Mouse (Mus musculus) liver, postnatal 0 days (tissue): ENCODE results near the gene Nipal1. TPM values are rescaled to one million over a fixed set of nuclear protein-coding genes. Genes with fewer than 3 reads are reported as not detected.

Experiments
- ATAC-seq: fragments of 200-750 bp; cut with Nextera tagmentation; 2 replicates; pipeline ENCODE4 v1.8.0; 2017; ENCODE audit warnings: mild to moderate bottlenecking, moderate library complexity
- DNase-seq: peaks from one replicate; pipeline ENCODE4 v3.0.0-alpha.2; 2016
- H3K27ac ChIP-seq: fragments of 300-500 bp; sonication (generic); 2 replicates; pipeline ENCODE4 v1.5.1; 2014; ENCODE audit warnings: antibody characterized with exemption, moderate library complexity, mild to moderate bottlenecking, low read depth
- H3K27me3 ChIP-seq: fragments of 300-500 bp; sonication (generic); 2 replicates; pipeline ENCODE4 v1.6.1; 2014; ENCODE audit warnings: low read length, control low read depth, mixed read lengths; ENCODE audit not compliant: insufficient read depth
- H3K36me3 ChIP-seq: fragments of 300-500 bp; sonication (generic); replicated peaks from 2 replicates; pipeline ENCODE4 v1.6.1; 2014; ENCODE audit warnings: mild to moderate bottlenecking, control low read depth, low read length, moderate library complexity, mixed read lengths; ENCODE audit not compliant: insufficient read depth
- H3K4me1 ChIP-seq: fragments of 300-500 bp; sonication (generic); 2 replicates; pipeline ENCODE4 v1.6.1; 2014; ENCODE audit warnings: antibody characterized with exemption, mild to moderate bottlenecking, control low read depth; ENCODE audit not compliant: insufficient read depth
- H3K4me2 ChIP-seq: fragments of 300-500 bp; sonication (generic); 2 replicates; pipeline ENCODE4 v1.6.1; 2014; ENCODE audit warnings: low read depth, mild to moderate bottlenecking, low read length, moderate library complexity, mixed read lengths
- H3K4me3 ChIP-seq: fragments of 300-500 bp; sonication (generic); 2 replicates; pipeline ENCODE4 v1.5.1; 2014; ENCODE audit warnings: low read depth, low read length
- H3K9ac ChIP-seq: fragments of 300-500 bp; sonication (generic); replicated peaks from 2 replicates; pipeline ENCODE4 v1.6.1; 2014; ENCODE audit warnings: mild to moderate bottlenecking, moderate library complexity
- H3K9me3 ChIP-seq: fragments of 300-500 bp; sonication (generic); 2 replicates; pipeline ENCODE4 v1.6.1; 2016; ENCODE audit warnings: mild to moderate bottlenecking, control low read depth, low read length, mixed read lengths
- CTCF ChIP-seq: sonication (generic); IDR thresholded peaks from 2 replicates; pipeline ENCODE4 v1.5.1; 2016; ENCODE audit warnings: antibody characterized with exemption, low read depth
- EP300 ChIP-seq: IDR thresholded peaks from 2 replicates; pipeline ENCODE4 v1.6.1; 2016; ENCODE audit warnings: antibody characterized with exemption, low read depth, mild to moderate bottlenecking
- WGBS: fragments of 180-500 bp; shearing (Covaris S2); extraction: QIAGEN DNeasy Blood & Tissue Kit; methylation state at CpG from one replicate; pipeline ENCODE4 v1.1.7; 2014; ENCODE audit not compliant: insufficient replicate concordance; 5-methylcytosine and 5-hydroxymethylcytosine counted together
- polyA plus RNA-seq: library from polyadenylated mRNA; unstranded; fragments of >200 nt; fragmentation: Nextera tagmentation; extraction: Ambion mirVana; gene quantifications from 2 replicates; pipeline ENCODE4 v1.2.1, GENCODE M21; 2015

Nipal1 gene
- polyA plus RNA-seq, result 75.3 and 76.1 TPM in 2 replicates

DNA sequence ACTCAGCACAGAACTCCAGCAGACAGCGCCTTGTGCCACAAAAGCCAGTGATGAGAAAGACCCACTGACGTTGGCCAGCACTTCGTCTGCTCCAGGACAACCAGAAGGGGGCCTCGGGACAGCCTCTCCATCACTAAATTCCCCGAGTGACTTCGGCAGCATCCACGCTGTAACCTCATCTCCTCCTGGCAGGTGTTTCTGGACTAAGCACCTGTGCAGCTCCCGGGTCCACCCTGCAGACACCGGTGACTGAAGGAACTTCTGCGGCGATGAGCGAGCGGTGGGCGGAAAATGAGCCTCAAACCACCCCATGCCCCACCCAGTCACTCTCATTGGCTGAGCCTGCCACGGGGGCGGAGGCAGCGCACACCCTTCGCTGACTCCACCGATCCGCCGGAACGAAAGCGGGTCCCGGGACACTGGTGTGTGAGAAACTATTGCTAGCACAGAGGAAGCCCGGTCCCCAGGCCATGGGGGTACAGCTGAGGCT, at the start of gene Nipal1:
Gene Nipal1, plus strand, starts transcription at position 378 of the 490 bp plus-strand sequence.
- under 1% methylated on average over 22 of the region's 25 CpGs for WGBS
- no peaks in the 10 kb centered on the region for H3K36me3 ChIP-seq
- peaks cover 10% of the 10 kb centered on the region for H3K4me1 ChIP-seq
- H3K9ac ChIP-seq, result peak within 1 kb of the TSS; percentile 66
- H3K4me3 ChIP-seq, result peak within 1 kb of the TSS; percentile 61
- H3K27ac ChIP-seq, result peak within 1 kb of the TSS; percentile 90
- H3K27me3 ChIP-seq, result no peaks in the 10 kb centered on the region
- TF ChIP-seq CTCF (peak; percentile 17; the same call in 1 of the 2 replicates), EP300 (no peak)
- peak; percentile 86 for ATAC-seq
- H3K9me3 ChIP-seq, result no peaks in the 10 kb centered on the region
- DNase-seq, result peak; percentile 86
- peak within 1 kb of the TSS; percentile 86 for H3K4me2 ChIP-seq

DNA sequence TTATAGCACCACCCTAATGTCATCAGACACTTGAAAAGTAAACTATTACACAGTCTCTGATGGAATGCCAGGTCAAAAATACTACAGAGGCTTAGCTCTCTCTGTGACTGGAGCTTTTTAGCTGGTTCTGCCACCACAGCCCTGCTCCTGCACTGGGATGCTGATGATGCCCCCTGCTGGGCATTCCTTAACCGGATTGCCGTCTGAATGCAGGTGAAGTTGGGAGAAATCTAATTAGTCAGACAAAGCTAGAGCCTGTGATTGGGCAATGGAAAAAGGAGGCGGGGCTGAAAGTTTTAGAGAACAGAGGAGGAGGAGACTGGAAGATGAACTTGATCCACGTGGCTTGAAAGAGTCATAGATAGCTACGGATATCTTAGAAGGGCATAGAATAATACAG, 46.6 kb upstream of the Nipal1 start:
- Histone ChIP-seq H3K27ac (no peak overlapping the region), H3K9ac (no peak overlapping the region), H3K4me3 (no peak overlapping the region), H3K27me3 (no peaks in the 10 kb centered on the region), H3K4me2 (no peak overlapping the region), H3K4me1 (no peaks in the 10 kb centered on the region), H3K36me3 (no peaks in the 10 kb centered on the region), H3K9me3 (no peaks in the 10 kb centered on the region)
- WGBS, result 11% methylated on average over 5 of the region's 5 CpGs
- TF ChIP-seq EP300 (no peak), CTCF (peak; percentile 67)
- DNase-seq, result peak; percentile 75
- ATAC-seq, result peak; percentile 84

DNA sequence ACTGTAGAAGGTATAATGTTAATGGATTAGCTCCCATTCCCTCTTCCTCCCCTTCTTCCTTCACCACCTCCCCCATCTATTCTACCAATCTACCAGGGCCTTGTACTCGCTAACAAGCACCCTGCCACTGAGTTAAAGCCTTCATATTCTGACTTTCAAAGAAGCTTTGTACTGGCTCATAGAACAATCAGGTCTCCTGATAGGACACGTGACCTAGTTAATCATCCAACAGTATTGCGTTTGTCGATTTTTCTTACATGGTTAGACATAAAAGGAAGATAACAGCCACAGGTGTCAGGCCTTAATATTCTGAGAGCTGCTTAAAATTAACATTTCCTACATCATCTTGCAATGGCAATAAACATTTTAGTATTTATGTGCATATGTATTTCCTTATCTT, 44.5 kb upstream of the Nipal1 start:
- Histone ChIP-seq H3K4me1 (no peaks in the 10 kb centered on the region), H3K4me3 (no peak overlapping the region), H3K4me2 (no peak overlapping the region), H3K27me3 (no peaks in the 10 kb centered on the region), H3K9ac (no peak overlapping the region), H3K9me3 (no peaks in the 10 kb centered on the region), H3K27ac (no peak overlapping the region), H3K36me3 (no peaks in the 10 kb centered on the region)
- DNase-seq (no peak), ATAC-seq (no peak)
- TF ChIP-seq EP300 (no peak), CTCF (no peak)
- 86% methylated on average over 4 of the region's 4 CpGs for WGBS

DNA sequence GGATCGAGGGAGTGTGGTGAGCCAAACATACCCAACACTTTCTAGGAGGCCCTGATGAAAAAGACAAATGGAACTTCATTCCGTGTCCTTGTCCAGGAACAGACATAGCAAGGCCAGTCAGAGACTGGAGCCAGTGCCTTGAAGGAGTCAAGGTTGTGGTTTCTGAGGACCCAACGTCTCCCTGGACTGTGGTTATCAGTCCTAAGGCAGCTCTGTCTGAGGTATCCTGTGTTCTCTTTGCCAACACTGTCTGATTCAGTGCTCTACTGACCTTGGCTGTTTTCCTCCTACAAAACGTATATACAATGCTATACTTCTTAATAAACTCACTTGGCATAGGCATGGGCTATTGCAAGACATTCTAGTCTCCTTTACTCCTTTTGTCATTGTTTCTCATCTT, 30.2 kb upstream of the Nipal1 start:
- Histone ChIP-seq H3K9ac (no peak overlapping the region), H3K9me3 (no peaks in the 10 kb centered on the region), H3K27me3 (no peaks in the 10 kb centered on the region), H3K4me3 (no peak overlapping the region), H3K4me1 (no peaks in the 10 kb centered on the region), H3K27ac (no peak overlapping the region), H3K36me3 (no peaks in the 10 kb centered on the region), H3K4me2 (no peak overlapping the region)
- ATAC-seq (no peak), DNase-seq (no peak)
- WGBS, result 53% methylated on average over 4 of the region's 4 CpGs
- TF ChIP-seq EP300 (no peak), CTCF (no peak)

DNA sequence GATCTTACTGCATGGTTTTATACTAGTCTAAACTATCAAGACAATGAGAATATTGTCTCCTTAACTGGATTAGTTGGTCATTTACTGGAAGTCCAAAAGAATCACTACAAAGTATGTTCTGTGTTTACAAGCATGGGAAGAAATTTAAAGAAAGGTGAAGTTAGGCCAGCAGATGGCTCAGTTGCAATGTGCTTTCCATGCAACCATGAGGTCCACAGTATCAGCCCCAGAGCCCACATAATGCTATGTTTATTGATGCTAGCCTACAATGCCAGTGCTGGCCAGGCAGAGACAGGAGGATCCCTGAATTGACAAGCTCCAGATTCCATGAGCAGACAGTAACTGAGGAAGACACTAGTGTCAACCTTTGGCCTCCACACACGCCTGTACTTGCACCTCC, 26.6 kb upstream of the Nipal1 start:
- Histone ChIP-seq H3K27me3 (no peaks in the 10 kb centered on the region), H3K27ac (no peak overlapping the region), H3K4me3 (no peak overlapping the region), H3K4me1 (no peaks in the 10 kb centered on the region), H3K9me3 (no peaks in the 10 kb centered on the region), H3K36me3 (no peaks in the 10 kb centered on the region), H3K4me2 (no peak overlapping the region), H3K9ac (no peak overlapping the region)
- ATAC-seq (no peak), DNase-seq (no peak)
- WGBS, result 48% methylated on average over 1 of the region's 1 CpGs
- TF ChIP-seq EP300 (no peak), CTCF (0 out of 2 replicates have a peak, but pooled peaks have one; percentile 27)

DNA sequence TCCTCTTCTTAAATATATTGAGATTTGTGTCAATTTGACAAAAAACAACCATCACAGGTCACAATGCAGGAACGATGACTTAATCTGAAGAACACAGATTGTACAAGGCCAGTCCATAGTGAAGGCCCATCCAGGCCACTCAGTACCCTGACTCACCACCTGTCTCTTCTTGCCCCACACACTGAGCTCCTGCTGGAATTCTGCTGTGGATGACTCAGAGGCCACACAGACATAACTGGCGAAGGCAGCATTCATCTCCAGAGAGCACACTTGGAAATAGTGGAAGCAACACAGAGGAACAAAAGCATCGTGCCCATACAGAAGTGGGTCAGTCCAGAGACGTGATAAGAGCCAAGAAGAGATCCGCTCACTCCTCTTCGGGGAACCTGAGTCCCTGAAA, 17.6 kb upstream of the Nipal1 start:
- Histone ChIP-seq H3K4me1 (no peaks in the 10 kb centered on the region; the same call in 1 of the 2 replicates), H3K36me3 (no peaks in the 10 kb centered on the region), H3K9me3 (no peaks in the 10 kb centered on the region), H3K27me3 (no peaks in the 10 kb centered on the region), H3K4me3 (no peak overlapping the region), H3K4me2 (no peak overlapping the region), H3K27ac (no peak overlapping the region), H3K9ac (no peak overlapping the region)
- ATAC-seq (no peak), DNase-seq (no peak)
- TF ChIP-seq EP300 (no peak), CTCF (no peak)
- 76% methylated on average over 6 of the region's 6 CpGs for WGBS

DNA sequence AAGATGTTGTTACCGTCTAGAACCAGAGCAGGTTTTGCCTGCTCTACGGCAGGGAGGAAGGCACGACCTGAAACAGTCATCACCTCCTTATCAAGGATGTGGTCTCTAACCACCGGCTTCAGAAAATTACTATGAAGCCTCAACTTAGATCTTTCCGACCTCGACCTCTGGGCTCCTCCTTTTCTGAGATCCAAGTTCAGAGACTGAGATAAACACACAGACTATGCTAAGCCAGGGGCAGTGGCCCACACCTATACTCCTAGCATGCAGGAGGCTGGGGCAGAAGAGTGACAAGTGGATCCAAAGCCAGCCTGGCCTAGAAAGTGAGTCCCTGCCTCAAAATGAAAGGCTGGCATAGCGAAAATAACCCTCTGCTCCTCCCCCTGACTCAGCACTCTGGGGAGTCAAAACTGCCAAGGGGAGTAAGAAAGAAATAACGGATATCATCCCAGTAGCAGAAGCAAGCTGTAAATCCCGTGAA, 12.8 kb upstream of the Nipal1 start:
- no peak for TF ChIP-seq CTCF
- TF ChIP-seq EP300, result no peak
- 48% methylated on average over 9 of the region's 9 CpGs for WGBS
- H3K4me3 ChIP-seq, result no peak overlapping the region
- H3K36me3 ChIP-seq, result no peaks in the 10 kb centered on the region
- ATAC-seq, result no peak
- no peaks in the 10 kb centered on the region; the same call in 1 of the 2 replicates for H3K4me1 ChIP-seq
- H3K27ac ChIP-seq, result no peak overlapping the region
- DNase-seq, result no peak
- no peaks in the 10 kb centered on the region for H3K27me3 ChIP-seq
- no peak overlapping the region for H3K4me2 ChIP-seq
- no peaks in the 10 kb centered on the region for H3K9me3 ChIP-seq
- no peak overlapping the region for H3K9ac ChIP-seq
